Mouse (Mus musculus): ENCODE measurements around the gene Dennd1b.

DNA sequence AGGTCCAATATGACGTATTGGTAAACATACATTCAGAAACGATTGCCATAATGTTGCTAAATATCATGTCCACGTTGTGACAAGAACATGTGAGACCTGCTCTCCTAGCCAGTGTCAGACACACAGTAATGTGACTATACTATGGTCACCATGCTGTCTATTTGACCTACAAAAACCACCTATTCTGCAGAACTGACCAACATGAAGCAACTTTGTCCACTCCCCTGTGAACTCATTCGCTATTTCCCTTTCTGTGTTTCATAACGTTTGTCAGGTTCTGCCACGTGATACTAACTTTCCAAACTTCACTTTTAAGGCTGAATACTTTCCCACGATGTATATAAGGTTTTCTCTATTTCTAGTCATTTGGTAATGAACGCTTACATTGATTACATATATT, 22.8 kb upstream of the Dennd1b start:
- no peak for TF ChIP-seq CTCF (IDR thresholded peaks at IDR 0.05; ENCODE audit: insufficient read depth, low read depth, low read length)
- no peak for TF ChIP-seq POLR2A (IDR thresholded peaks at IDR 0.05; ENCODE audit: insufficient read depth, low read depth, low read length)
